Mouse (Mus musculus) hindbrain, postnatal 0 days (tissue): ENCODE results near the gene Mbtd1. TPM values are rescaled to one million over a fixed set of nuclear protein-coding genes. Genes with fewer than 3 reads are reported as not detected.

Experiments
- ATAC-seq: fragments of 200-750 bp; cut with Nextera tagmentation; 2 replicates; pipeline ENCODE4 v1.8.0; 2017; ENCODE audit warnings: mild to moderate bottlenecking, moderate TSS enrichment, moderate library complexity
- DNase-seq: peaks from one replicate; pipeline ENCODE4 v3.0.0-alpha.2; 2015; ENCODE audit warnings: low spot score
- H3K27ac ChIP-seq: fragments of 300-500 bp; sonication (generic); 2 replicates; pipeline ENCODE4 v1.5.1; 2014; ENCODE audit warnings: mild to moderate bottlenecking
- H3K27me3 ChIP-seq: fragments of 300-500 bp; sonication (generic); 2 replicates; pipeline ENCODE4 v1.6.1; 2014; ENCODE audit warnings: low read length, mixed read lengths; ENCODE audit not compliant: insufficient read depth
- H3K36me3 ChIP-seq: fragments of 300-500 bp; sonication (generic); 2 replicates; pipeline ENCODE4 v1.6.1; 2014; ENCODE audit warnings: low read length, mixed read lengths; ENCODE audit not compliant: insufficient read depth
- H3K4me1 ChIP-seq: fragments of 300-500 bp; sonication (generic); 2 replicates; pipeline ENCODE4 v1.6.1; 2014; ENCODE audit warnings: antibody characterized with exemption, low read length, mixed read lengths; ENCODE audit not compliant: insufficient read depth
- H3K4me2 ChIP-seq: fragments of 300-500 bp; sonication (generic); 2 replicates; pipeline ENCODE4 v1.6.1; 2014; ENCODE audit warnings: low read depth, mild to moderate bottlenecking, low read length, moderate library complexity, mixed read lengths
- H3K4me3 ChIP-seq: fragments of 300-500 bp; sonication (generic); 2 replicates; pipeline ENCODE4 v1.5.1; 2014; ENCODE audit warnings: low read length
- H3K9ac ChIP-seq: fragments of 300-500 bp; sonication (generic); replicated peaks from 2 replicates; pipeline ENCODE4 v1.6.1; 2014; ENCODE audit warnings: mild to moderate bottlenecking, low read length, moderate library complexity, mixed read lengths
- H3K9me3 ChIP-seq: fragments of 300-500 bp; sonication (generic); 2 replicates; pipeline ENCODE4 v1.6.1; 2016; ENCODE audit warnings: low read length, mixed read lengths
- CTCF ChIP-seq: IDR thresholded peaks from 2 replicates; pipeline ENCODE4 v1.5.1; 2016; ENCODE audit warnings: antibody characterized with exemption, control low read depth, low read depth
- WGBS: fragments of 180-500 bp; shearing (Covaris S2); extraction: QIAGEN DNeasy Blood & Tissue Kit; methylation state at CpG from one replicate; pipeline ENCODE4 v1.1.7; 2014; 5-methylcytosine and 5-hydroxymethylcytosine counted together
- polyA plus RNA-seq: library from polyadenylated mRNA; unstranded; fragments of >200 nt; fragmentation: Nextera tagmentation; extraction: Ambion mirVana; gene quantifications from 2 replicates; pipeline ENCODE4 v1.2.1, GENCODE M21; 2015
- total RNA-seq: library from RNA; depleted of rRNA; stranded (reverse); fragments of >200 nt; gene quantifications from 2 replicates; pipeline ENCODE4 v1.2.3, GENCODE M21; 2014

The Mbtd1 gene
- total and polyA plus RNA-seq, 2 experiments from 2014 or later: 13.8 to 15.6 TPM

DNA sequence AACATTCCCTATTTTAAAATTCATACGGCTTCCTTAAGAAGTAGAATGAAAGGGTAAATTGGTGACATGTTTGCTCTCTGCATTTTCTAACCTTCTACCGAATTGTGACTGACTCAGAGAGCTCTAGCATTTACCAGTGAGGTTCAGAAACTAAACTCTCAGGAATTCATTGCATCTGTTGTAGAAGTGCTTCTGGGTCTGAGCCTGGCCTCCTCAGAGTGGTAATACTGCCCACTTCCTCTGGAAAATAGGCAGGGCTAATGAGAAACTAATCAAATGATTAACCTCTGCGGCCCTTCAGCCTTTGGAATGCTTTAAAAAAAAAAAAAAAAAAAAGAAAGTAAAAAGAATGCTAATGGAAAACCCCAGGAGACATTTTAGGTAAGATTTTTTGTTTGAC, 59.3 kb downstream of the Mbtd1 start:
- ATAC-seq (no peak), DNase-seq (no peak)
- Histone ChIP-seq H3K36me3 (peaks cover 26% of the 10 kb centered on the region), H3K4me3 (no peak overlapping the region), H3K4me1 (no peaks in the 10 kb centered on the region), H3K4me2 (no peak overlapping the region), H3K9ac (no peak overlapping the region), H3K27me3 (no peaks in the 10 kb centered on the region), H3K9me3 (no peaks in the 10 kb centered on the region), H3K27ac (no peak overlapping the region)
- 80% methylated on average over 3 of the region's 3 CpGs for WGBS
- no peak for TF ChIP-seq CTCF

DNA sequence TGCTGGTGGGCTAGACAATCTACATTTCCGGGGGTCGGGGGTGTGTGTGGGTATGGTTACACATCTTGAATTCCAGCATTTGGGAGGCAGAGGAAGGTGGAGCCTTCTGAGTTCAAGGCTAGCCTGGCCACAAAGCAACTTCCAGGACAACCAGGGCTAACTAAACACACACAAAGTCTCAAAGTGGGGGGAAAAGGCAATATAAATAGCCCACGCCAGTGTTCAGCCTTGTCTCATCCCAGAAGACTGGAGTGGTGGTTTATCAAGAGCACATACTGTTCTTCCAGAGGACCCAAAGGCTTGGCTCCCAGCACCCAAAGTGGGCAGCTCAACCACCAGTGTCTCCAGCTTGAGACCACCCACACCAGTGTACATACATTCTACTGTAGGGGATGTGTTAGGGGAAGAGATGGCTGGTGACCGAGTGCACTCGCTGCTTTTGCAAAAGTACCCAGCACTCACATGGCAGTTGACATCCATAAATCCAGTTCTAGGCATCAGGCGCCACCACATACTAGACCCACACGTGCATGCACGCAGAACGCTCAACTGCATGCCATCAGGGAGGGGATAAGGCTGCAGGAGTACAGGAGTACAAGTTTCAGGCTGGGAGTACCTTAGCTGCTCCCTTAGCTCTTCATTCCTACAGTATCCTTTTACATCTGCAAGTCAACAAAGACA, 63.4 kb downstream of the Mbtd1 start:
- Histone ChIP-seq H3K27ac (no peak overlapping the region), H3K4me2 (no peak overlapping the region), H3K36me3 (peaks cover 20% of the 10 kb centered on the region), H3K4me3 (no peak overlapping the region), H3K9me3 (no peaks in the 10 kb centered on the region), H3K4me1 (peaks cover 3% of the 10 kb centered on the region; the same call in 1 of the 2 replicates), H3K9ac (no peak overlapping the region), H3K27me3 (no peaks in the 10 kb centered on the region)
- no peak for ATAC-seq
- no peak for TF ChIP-seq CTCF
- no peak for DNase-seq
- WGBS: 89% methylated on average over 9 of the region's 9 CpGs

DNA sequence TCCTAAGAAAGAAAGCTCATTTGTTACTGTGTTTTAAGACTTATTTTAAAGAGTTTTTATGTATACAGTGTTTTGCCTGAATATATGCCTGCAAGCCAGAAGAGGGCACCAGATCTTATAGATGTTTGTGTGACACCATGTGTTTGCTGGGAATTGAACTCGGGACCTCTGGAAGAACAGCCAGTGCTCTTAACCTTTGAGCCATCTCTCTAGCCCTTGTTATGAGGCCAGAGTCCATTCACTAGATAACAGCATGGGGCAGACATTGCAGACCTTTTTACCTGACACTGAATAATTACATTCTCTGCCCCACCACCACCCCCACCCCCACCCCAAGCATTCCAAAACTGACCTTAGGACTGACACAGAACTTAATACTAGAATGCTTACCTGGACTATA, 64.4 kb downstream of the Mbtd1 start:
- H3K27ac ChIP-seq: no peak overlapping the region
- no peak for ATAC-seq
- H3K9me3 ChIP-seq: no peaks in the 10 kb centered on the region
- no peak for TF ChIP-seq CTCF
- peaks cover 3% of the 10 kb centered on the region; the same call in 1 of the 2 replicates for H3K4me1 ChIP-seq
- H3K9ac ChIP-seq: no peak overlapping the region
- H3K27me3 ChIP-seq: no peaks in the 10 kb centered on the region
- H3K4me3 ChIP-seq: no peak overlapping the region
- 86% methylated on average over 1 of the region's 1 CpGs for WGBS
- H3K4me2 ChIP-seq: no peak overlapping the region
- H3K36me3 ChIP-seq: peaks cover 20% of the 10 kb centered on the region
- DNase-seq: no peak

DNA sequence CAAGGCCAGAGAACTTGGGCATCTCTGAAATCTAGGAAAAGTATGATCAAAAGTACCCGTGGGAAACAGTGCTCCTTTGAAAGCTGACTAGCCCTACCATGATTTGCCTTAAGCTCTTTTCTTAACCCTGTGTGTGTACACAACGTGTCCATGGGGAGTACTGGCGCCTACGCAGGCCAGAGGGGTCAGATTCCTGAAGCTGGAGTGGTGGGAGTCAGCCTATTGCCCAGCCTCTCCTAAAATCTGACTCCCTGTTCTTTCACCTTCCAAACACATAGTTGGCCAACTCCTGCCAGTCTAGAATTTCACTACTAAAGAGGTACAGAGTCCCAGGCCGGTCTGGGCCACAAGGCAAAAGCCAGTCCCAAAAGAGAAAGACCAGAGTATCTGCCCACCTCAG, 66.7 kb downstream of the Mbtd1 start:
- Histone ChIP-seq H3K36me3 (peaks cover 20% of the 10 kb centered on the region), H3K27ac (no peak overlapping the region), H3K4me2 (no peak overlapping the region), H3K9ac (no peak overlapping the region), H3K4me1 (peaks cover 7% of the 10 kb centered on the region; the same call in 1 of the 2 replicates), H3K9me3 (no peaks in the 10 kb centered on the region), H3K27me3 (no peaks in the 10 kb centered on the region), H3K4me3 (no peak overlapping the region)
- ATAC-seq (no peak), DNase-seq (no peak)
- 78% methylated on average over 5 of the region's 5 CpGs for WGBS
- TF ChIP-seq CTCF: no peak

DNA sequence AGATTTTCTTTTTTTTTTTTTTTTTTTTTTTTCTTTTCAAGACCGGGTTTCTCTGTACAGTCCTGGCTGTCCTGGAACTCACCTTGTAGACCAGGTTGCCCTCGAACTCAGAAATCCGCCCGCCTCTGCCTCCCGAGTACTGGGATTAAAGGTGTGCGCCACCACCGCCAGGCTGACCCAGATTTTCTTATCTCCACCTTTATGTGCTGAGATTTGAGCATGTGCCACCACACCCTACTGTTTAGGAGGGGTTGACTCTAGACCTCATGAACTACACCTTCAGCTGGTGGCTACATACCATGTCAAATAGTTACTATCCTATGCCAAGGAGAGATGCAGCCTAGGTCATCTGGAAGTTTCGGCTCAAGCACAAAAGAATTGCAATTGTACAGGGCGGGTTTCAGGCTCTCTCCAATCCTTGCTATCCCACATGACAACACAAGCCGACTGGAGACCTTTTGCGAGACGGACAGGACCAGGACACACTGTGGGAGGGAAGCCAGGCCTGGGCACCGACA, 69.1 kb downstream of the Mbtd1 start:
- Histone ChIP-seq H3K36me3 (peaks cover 33% of the 10 kb centered on the region), H3K9ac (peak overlapping the region; percentile 62), H3K27ac (peak overlapping the region; percentile 87), H3K4me1 (peaks cover 7% of the 10 kb centered on the region; the same call in 1 of the 2 replicates), H3K4me2 (peak overlapping the region; percentile 93), H3K4me3 (peak overlapping the region; percentile 63), H3K27me3 (no peaks in the 10 kb centered on the region), H3K9me3 (no peaks in the 10 kb centered on the region)
- WGBS: 45% methylated on average over 13 of the region's 13 CpGs
- peak; percentile 44 for ATAC-seq
- no peak for TF ChIP-seq CTCF
- DNase-seq: no peak

DNA sequence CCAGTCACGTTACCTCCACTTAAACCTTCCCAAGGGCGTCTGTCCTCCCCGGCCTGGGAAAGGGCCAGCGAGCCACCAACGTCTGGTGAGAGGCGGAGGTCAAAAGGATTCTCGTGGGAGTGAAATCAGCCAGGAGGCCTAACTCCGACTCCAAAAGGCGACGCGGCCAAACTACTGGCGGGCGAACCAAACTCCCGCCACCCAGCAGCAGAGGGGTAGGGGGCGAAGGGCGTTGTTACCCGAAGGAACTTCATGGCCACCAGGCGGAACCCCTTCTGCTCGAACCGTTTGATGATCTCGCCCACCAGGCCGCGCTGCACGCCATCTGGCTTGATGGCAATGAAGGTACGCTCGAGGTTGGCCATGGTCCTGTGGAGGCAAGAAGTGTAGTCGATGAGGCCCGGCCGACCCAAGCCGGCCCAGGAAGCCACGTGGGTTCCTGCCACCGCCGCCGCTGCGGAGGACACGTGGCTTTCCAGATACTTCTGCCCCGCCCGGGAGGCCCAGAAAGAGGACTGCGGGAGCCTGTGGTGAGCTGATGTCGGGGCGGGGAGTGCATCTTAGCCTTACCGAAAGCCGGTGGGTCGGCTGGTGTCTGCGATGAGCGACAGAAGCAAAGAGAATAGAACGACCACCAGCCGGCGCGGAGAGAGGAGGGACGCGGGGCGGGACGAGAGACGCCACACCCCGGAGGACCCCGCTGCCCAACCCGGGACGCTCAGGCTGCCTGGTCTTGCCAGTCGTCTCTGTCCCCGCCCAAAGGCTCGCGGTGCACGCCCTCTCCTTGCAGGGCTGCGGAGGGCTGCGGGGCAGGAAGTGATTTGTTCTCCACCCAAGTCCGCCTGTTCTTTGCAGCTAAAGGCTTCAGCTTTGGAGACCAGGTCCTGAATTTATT, 69.9 kb downstream of the Mbtd1 start:
- Histone ChIP-seq H3K27ac (peak overlapping the region; percentile 87), H3K27me3 (no peaks in the 10 kb centered on the region), H3K9me3 (no peaks in the 10 kb centered on the region), H3K9ac (peak overlapping the region; percentile 62), H3K4me3 (peak overlapping the region; percentile 63), H3K4me2 (peak overlapping the region; percentile 93), H3K4me1 (peaks cover 7% of the 10 kb centered on the region; the same call in 1 of the 2 replicates), H3K36me3 (peaks cover 35% of the 10 kb centered on the region)
- DNase-seq: peak; percentile 92
- peak; percentile 96 for ATAC-seq
- peak; percentile 52 for TF ChIP-seq CTCF
- under 1% methylated on average over 66 of the region's 67 CpGs for WGBS
